Mouse (Mus musculus) liver, embryonic 18 days (tissue): ENCODE measurements around the gene Cbll1. TPM values are rescaled to one million over a fixed set of nuclear protein-coding genes. Genes with fewer than 3 reads are reported as not detected.

Experiments used
- polyA plus RNA-seq: library from polyadenylated mRNA; depleted of rRNA; stranded (reverse); fragments of >200 nt; gene quantifications from 2 replicates; pipeline ENCODE4 v1.2.3, GENCODE M21; 2012; rRNA removed

The Cbll1 gene
- polyA plus RNA-seq: 2.0 and 2.1 TPM in 2 replicates

GRCm38 (mm10) chr12:31499314-31500131, at the start of gene Cbll1:
TSS of gene Cbll1 (minus strand) at chr12:31499616.

Other genes starting within 250 kb of the Cbll1 start
- gene Lamb1, start 234.4 kb downstream of the Cbll1 start, polyA plus RNA-seq: 4.0 and 4.3 TPM in 2 replicates
- gene Dld, start 148.2 kb downstream of the Cbll1 start, polyA plus RNA-seq: 44.4 and 49.4 TPM in 2 replicates
- gene Slc26a3, start 108.7 kb downstream of the Cbll1 start, polyA plus RNA-seq: 0.02 and 0.03 TPM in 2 replicates
- 0.01 and 0.02 TPM in 2 replicates for gene Slc26a4, start 60.4 kb upstream of the Cbll1 start, polyA plus RNA-seq
- 5.9 and 6.2 TPM in 2 replicates for gene Bcap29, start 135.0 kb upstream of the Cbll1 start, polyA plus RNA-seq
- gene Dus4l, start 155.2 kb upstream of the Cbll1 start, polyA plus RNA-seq: 2.7 and 3.3 TPM in 2 replicates
- gene Cog5, start 155.3 kb upstream of the Cbll1 start, polyA plus RNA-seq: 6.2 and 7.1 TPM in 2 replicates
- not detected in 2 replicates for gene Gpr22, start 214.3 kb upstream of the Cbll1 start, polyA plus RNA-seq